Mouse (Mus musculus) CD4-positive helper T cell, adult 2 months (primary cell): ENCODE data around the gene Olfr10.

Experiments used
- DNase-seq: peaks from one replicate; pipeline ENCODE4 v3.0.0-alpha.2; 2012; ENCODE audit warnings: low read depth, missing footprints, low spot score

Olfr10 gene

GRCm38 (mm10) chr11:49322442-49322841 is 17.9 kb downstream of the Olfr10 start, which contains the start of gene Olfr1391:
Olfr1391 (plus strand) TSS chr11:49322742.
- no peak for DNase-seq

- no peak for DNase-seq
Observed at GRCm38 (mm10) chr11:49326726-49327125, 22.2 kb downstream of the Olfr10 start.

GRCm38 (mm10) chr11:49329686-49330085 is 25.1 kb downstream of the Olfr10 start:
- DNase-seq: no peak

- DNase-seq: no peak
Observed at GRCm38 (mm10) chr11:49334888-49335287, 30.3 kb downstream of the Olfr10 start, which contains the start of gene Olfr1390. Olfr1390 (plus strand) TSS chr11:49335188.

GRCm38 (mm10) chr11:49337150-49337832 is 32.8 kb downstream of the Olfr10 start:
- no peak for DNase-seq
